Mouse (Mus musculus) testis, adult 10 weeks (tissue): Measurements from ENCODE around the gene Gm3417. TPM values are rescaled to one million over a fixed set of nuclear protein-coding genes. Genes with fewer than 3 reads are reported as not detected.

Source experiments
- polyA plus RNA-seq: library from polyadenylated mRNA; stranded (reverse); fragments of 350-450 nt; fragmentation: Illumina TruSeq; extraction: RNeasy Lipid Tissue Mini Kit (QIAGEN cat#74804); gene quantifications from one replicate; pipeline ENCODE4 v1.2.3, GENCODE M21; 2014; ENCODE audit warnings: low read depth, low replicate concordance

Gm3417 gene
- 4,053 TPM for polyA plus RNA-seq

GRCm38 (mm10) chr17:14978362-14979038 lies at the start of gene Gm3417, which contains the start of gene 9030025P20Rik:
TSS of gene Gm3417 (minus strand) at chr17:14978790.
TSS of gene 9030025P20Rik (plus strand) at chr17:14978468.

DNA sequence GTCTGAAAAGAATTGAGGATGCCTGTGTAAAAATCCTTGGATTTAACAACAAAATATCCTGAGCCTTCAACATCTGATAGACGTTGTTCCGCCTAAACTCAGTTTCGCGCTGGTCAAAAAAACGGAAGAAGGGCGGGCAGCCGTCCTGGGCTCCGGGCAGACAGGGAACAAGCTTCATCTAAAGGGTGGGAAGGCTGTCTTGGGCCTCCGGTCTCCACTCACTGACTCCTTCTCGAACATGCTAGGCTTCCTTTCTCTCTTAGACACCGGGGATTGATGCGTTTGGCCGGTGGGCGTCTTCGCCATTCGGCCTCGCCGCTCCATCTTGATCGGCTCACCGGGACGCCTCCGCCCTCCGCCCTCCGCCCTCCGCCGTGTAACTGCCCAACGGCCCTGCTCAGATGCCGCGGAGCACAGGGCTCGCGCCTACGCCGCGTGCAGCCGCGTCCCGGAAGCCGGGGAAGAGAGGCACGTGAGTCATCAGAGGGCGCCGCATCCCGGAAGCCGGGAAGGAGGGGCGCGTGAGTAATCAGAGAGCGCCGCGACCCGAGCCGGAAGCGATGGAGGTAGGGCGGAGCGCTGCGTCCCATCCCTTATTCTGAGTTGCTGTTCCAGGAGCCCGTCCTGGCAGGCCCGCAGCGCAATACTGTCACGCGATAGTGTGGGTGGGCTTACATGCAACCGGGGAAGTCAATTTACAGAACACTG lies 31.3 kb upstream of the Gm3417 start, which contains the start of gene Gm3435:
Gene Gm3435, plus strand, starts transcription at position 471 of the 708 bp plus-strand sequence.

DNA sequence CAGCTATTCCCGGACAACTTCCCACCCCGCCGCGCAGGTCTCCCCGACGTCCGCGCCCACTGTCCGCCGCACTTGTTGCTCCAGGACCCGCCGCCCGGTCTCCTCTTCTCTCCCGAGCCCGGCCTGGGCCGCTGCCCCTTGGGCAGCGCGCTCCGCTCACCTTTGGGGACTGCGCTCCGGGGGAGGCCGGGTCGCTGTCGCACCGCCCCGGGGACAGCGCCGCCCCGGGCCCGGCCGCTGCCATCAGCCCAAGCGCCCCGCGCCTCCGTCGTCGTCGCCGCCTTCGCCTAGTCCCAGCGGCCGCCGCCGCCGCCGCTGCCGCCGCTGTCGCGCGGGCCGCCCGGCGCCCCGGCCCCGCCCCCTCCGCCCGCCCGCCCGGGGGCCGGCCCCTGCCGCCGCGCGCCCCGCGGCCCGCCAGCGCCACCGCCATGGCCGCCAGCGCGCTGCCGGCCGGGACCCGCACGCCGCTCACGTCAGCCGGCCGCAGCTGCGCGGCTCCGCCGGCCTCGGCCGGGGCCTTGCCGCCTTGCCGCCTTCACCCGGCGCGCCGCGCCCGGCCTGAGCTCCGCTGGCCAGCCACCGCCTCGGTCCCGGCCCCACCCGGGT lies 17.5 kb downstream of the Gm3417 start, which contains the start of gene Phf10:
Gene Phf10, minus strand, starts transcription at position 323 of the 606 bp plus-strand sequence.

GRCm38 (mm10) chr17:14943009-14943728 lies 35.4 kb downstream of the Gm3417 start, which contains the start of the genes Wdr27 and 1600012H06Rik:
TSS of gene Wdr27 (minus strand) at chr17:14943158.
TSS of gene 1600012H06Rik (plus strand) at chr17:14943184.

Other genes starting within 250 kb of the Gm3417 start
- 24.1 TPM for gene Wdr27, start 35.6 kb downstream of the Gm3417 start, polyA plus RNA-seq
- 22.7 TPM for gene 1600012H06Rik, start 35.6 kb downstream of the Gm3417 start, polyA plus RNA-seq
- gene Phf10, start 17.5 kb downstream of the Gm3417 start, polyA plus RNA-seq: 315 TPM
- gene 9030025P20Rik, start 322 bp downstream of the Gm3417 start, polyA plus RNA-seq: 8.8 TPM
- 9.6 TPM for gene Gm3435, start 31.4 kb upstream of the Gm3417 start, polyA plus RNA-seq
- gene Ermard, start 62.4 kb upstream of the Gm3417 start, polyA plus RNA-seq: 51.4 TPM
- 7,705 TPM for gene Tcte3, start 62.7 kb upstream of the Gm3417 start, polyA plus RNA-seq
- gene Gm3448, start 62.7 kb upstream of the Gm3417 start, polyA plus RNA-seq: 38.5 TPM